Mouse (Mus musculus): ENCODE results near the gene Tle4. TPM values are rescaled to one million over a fixed set of nuclear protein-coding genes. Genes with fewer than 3 reads are reported as not detected.

Gene Tle4
- polyA plus RNA-seq, 1 experiment = 16.3 TPM

- no peak for DNase-seq
- H3K4me1 ChIP-seq (ENCODE audit: control insufficient read depth, insufficient read depth, low read length) = no peaks in the 10 kb centered on the region
- H3K4me3 ChIP-seq (replicated peaks; ENCODE audit: insufficient read depth, low read depth, low read length) = no peak overlapping the region
- 73% methylated on average over 3 of the region's 3 CpGs for WGBS
- no peak overlapping the region for H3K27ac ChIP-seq (ENCODE audit: insufficient read depth, low read length)
- no peaks in the 10 kb centered on the region for H3K27me3 ChIP-seq (ENCODE audit: control insufficient read depth, insufficient read depth, low read length)
- TF ChIP-seq CTCF (IDR thresholded peaks at IDR 0.05; ENCODE audit: borderline replicate concordance, insufficient read depth, low read depth, low read length) = no peak
These were observed 9.4 kb downstream of the Tle4 start for GRCm38 (mm10) chr19:14588221-14589123.

GRCm38 (mm10) chr19:14586171-14586570 is 11.7 kb downstream of the Tle4 start:
- Histone ChIP-seq H3K4me3 (replicated peaks; ENCODE audit: insufficient read depth, low read depth, low read length) (no peak overlapping the region), H3K4me1 (ENCODE audit: control insufficient read depth, insufficient read depth, low read length) (no peaks in the 10 kb centered on the region), H3K27me3 (ENCODE audit: control insufficient read depth, insufficient read depth, low read length) (no peaks in the 10 kb centered on the region), H3K27ac (ENCODE audit: insufficient read depth, low read length) (no peak overlapping the region)
- 94% methylated on average over 3 of the region's 3 CpGs for WGBS
- TF ChIP-seq POLR2A (IDR thresholded peaks at IDR 0.05; ENCODE audit: borderline replicate concordance, insufficient read depth, low read length) = no peak
- TF ChIP-seq CTCF (IDR thresholded peaks at IDR 0.05; ENCODE audit: borderline replicate concordance, insufficient read depth, low read depth, low read length) = no peak
- no peak for DNase-seq

DNA sequence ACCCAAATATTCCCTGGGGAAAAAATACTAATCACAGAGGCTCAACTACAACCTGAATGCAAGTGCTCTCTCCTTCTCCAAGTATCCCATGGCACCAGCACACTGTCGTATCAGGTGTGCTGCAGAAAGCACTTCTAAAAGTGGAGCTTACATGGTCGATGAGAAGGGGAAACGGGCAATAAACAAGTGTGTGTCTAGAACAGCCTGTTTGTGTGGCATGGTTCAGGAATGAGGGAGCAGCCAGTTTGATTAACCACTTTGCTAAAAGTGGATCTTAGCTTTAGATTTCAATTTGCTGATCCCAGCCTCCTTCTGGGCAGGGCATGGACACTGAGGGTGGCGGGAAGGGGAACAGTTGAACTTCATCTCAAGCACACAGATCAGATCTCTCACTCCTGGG is 12.1 kb downstream of the Tle4 start:
- whole genome bisulfite sequencing = 96% methylated on average over 4 of the region's 4 CpGs

DNA sequence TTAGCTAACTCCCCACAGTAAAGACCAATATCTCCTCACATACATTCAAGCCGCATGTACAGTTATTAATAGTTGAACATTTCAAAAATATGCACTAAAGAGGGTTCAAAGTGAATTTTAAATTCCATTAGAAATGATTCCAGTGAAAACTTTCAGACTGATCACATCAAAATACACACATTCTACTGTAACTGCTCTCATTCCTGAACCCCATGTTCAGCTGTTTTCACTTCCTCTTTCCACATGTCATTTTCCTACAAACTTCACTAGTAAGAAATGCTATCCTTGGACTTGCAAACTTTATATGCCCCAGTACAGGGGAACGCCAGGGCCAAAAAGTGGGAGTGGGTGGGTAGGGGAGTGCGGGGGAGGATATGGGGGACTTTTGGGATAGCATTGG is 12.6 kb downstream of the Tle4 start:
- H3K4me1 ChIP-seq (ENCODE audit: control insufficient read depth, insufficient read depth, low read length) = no peaks in the 10 kb centered on the region
- H3K27me3 ChIP-seq (ENCODE audit: control insufficient read depth, insufficient read depth, low read length) = no peaks in the 10 kb centered on the region
- H3K27ac ChIP-seq (ENCODE audit: insufficient read depth, low read length) = no peak overlapping the region
- no peak for DNase-seq
- 100% methylated on average over 3 of the region's 3 CpGs for WGBS
- TF ChIP-seq CTCF (IDR thresholded peaks at IDR 0.05; ENCODE audit: borderline replicate concordance, insufficient read depth, low read depth, low read length) = no peak
- TF ChIP-seq POLR2A (IDR thresholded peaks at IDR 0.05; ENCODE audit: borderline replicate concordance, insufficient read depth, low read length) = no peak
- H3K4me3 ChIP-seq (replicated peaks; ENCODE audit: insufficient read depth, low read depth, low read length) = no peak overlapping the region

More for the DNA sequence above, 12.1 kb downstream of the Tle4 start:
- DNase-seq = no peak
- Histone ChIP-seq H3K4me3 (replicated peaks; ENCODE audit: insufficient read depth, low read depth, low read length) (no peak overlapping the region), H3K27ac (ENCODE audit: insufficient read depth, low read length) (no peak overlapping the region), H3K27me3 (ENCODE audit: control insufficient read depth, insufficient read depth, low read length) (no peaks in the 10 kb centered on the region), H3K4me1 (ENCODE audit: control insufficient read depth, insufficient read depth, low read length) (no peaks in the 10 kb centered on the region)
- TF ChIP-seq CTCF (IDR thresholded peaks at IDR 0.05; ENCODE audit: borderline replicate concordance, insufficient read depth, low read depth, low read length) = no peak
- no peak for TF ChIP-seq POLR2A (IDR thresholded peaks at IDR 0.05; ENCODE audit: borderline replicate concordance, insufficient read depth, low read length)

GRCm38 (mm10) chr19:14578698-14579097 is 19.2 kb downstream of the Tle4 start:
- Histone ChIP-seq H3K27me3 (ENCODE audit: control insufficient read depth, insufficient read depth, low read length) (no peaks in the 10 kb centered on the region), H3K4me1 (ENCODE audit: control insufficient read depth, insufficient read depth, low read length) (no peaks in the 10 kb centered on the region), H3K27ac (ENCODE audit: insufficient read depth, low read length) (no peak overlapping the region), H3K4me3 (replicated peaks; ENCODE audit: insufficient read depth, low read depth, low read length) (no peak overlapping the region)
- TF ChIP-seq CTCF (IDR thresholded peaks at IDR 0.05; ENCODE audit: borderline replicate concordance, insufficient read depth, low read depth, low read length) = no peak
- TF ChIP-seq POLR2A (IDR thresholded peaks at IDR 0.05; ENCODE audit: borderline replicate concordance, insufficient read depth, low read length) = no peak
- no peak for DNase-seq
- 90% methylated on average over 5 of the region's 5 CpGs for WGBS

DNA sequence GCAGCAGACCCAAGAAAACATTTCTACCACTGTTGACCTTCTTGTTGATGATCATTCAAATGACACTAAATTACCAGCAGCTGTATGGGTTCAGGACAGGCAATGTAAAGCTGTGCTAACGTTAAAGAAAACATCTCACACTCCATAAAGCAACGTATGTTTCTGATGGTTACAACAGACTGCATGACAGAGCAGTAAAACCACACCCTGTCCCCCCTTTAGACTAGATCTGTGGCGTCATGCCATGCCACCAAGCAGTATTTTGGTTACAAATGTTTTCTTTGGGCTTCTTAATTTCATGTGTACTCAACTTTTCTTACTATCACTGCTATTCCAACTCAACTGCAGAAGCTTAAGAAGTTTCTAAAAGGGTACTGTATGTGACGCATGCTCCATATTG is 19.8 kb downstream of the Tle4 start:
- 93% methylated on average over 4 of the region's 4 CpGs for WGBS
- Histone ChIP-seq H3K4me1 (ENCODE audit: control insufficient read depth, insufficient read depth, low read length) (no peaks in the 10 kb centered on the region), H3K27me3 (ENCODE audit: control insufficient read depth, insufficient read depth, low read length) (no peaks in the 10 kb centered on the region), H3K4me3 (replicated peaks; ENCODE audit: insufficient read depth, low read depth, low read length) (no peak overlapping the region), H3K27ac (ENCODE audit: insufficient read depth, low read length) (no peak overlapping the region)
- no peak for DNase-seq
- TF ChIP-seq POLR2A (IDR thresholded peaks at IDR 0.05; ENCODE audit: borderline replicate concordance, insufficient read depth, low read length) (no peak), CTCF (IDR thresholded peaks at IDR 0.05; ENCODE audit: borderline replicate concordance, insufficient read depth, low read depth, low read length) (no peak)

GRCm38 (mm10) chr19:14576311-14576710 is 21.5 kb downstream of the Tle4 start:
- Histone ChIP-seq H3K27ac (ENCODE audit: insufficient read depth, low read length) (no peak overlapping the region), H3K4me3 (replicated peaks; ENCODE audit: insufficient read depth, low read depth, low read length) (no peak overlapping the region), H3K27me3 (ENCODE audit: control insufficient read depth, insufficient read depth, low read length) (no peaks in the 10 kb centered on the region), H3K4me1 (ENCODE audit: control insufficient read depth, insufficient read depth, low read length) (no peaks in the 10 kb centered on the region)
- no peak for DNase-seq
- TF ChIP-seq CTCF (IDR thresholded peaks at IDR 0.05; ENCODE audit: borderline replicate concordance, insufficient read depth, low read depth, low read length) (no peak), POLR2A (IDR thresholded peaks at IDR 0.05; ENCODE audit: borderline replicate concordance, insufficient read depth, low read length) (no peak)

DNA sequence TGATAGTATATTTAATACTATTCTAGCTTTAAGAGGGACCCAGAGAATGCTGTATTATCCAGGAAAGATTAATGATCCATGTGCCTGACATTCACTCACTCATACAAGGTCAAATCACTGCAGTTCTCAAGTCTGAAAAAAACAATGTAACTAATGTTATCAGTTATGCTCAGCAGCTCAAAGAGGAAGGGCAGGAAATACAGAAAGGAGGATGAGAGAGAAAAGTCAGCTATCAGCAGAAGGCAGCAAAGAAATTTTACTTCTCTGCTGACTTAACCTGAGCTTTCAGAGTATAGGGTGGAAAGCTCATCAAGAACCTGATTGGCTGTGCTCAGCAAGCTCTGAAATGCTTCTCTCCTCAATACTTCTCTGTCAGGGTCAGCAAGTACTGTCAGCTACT is 29.0 kb downstream of the Tle4 start:
- TF ChIP-seq CTCF (IDR thresholded peaks at IDR 0.05; ENCODE audit: borderline replicate concordance, insufficient read depth, low read depth, low read length) (no peak), POLR2A (IDR thresholded peaks at IDR 0.05; ENCODE audit: borderline replicate concordance, insufficient read depth, low read length) (no peak)
- no peak overlapping the region for H3K27ac ChIP-seq (ENCODE audit: insufficient read depth, low read length)
- DNase-seq = no peak
- no peak overlapping the region for H3K4me3 ChIP-seq (replicated peaks; ENCODE audit: insufficient read depth, low read depth, low read length)
- no peaks in the 10 kb centered on the region for H3K27me3 ChIP-seq (ENCODE audit: control insufficient read depth, insufficient read depth, low read length)
- no peaks in the 10 kb centered on the region for H3K4me1 ChIP-seq (ENCODE audit: control insufficient read depth, insufficient read depth, low read length)
